Mouse (Mus musculus) c-Kit-positive CD71-negative TER-119-negative erythroid progenitor cells, embryonic 14.5 days (primary cell): ENCODE measurements at regions not wholly inside any gene's neighbourhood (a gene's known extent, or its start where the extent isn't known, plus 50 kb on each side); places are given as distances from the start of the nearest gene placed in this dataset.

Experiments
- DNase-seq: peaks from one replicate; pipeline ENCODE4 v3.0.0-alpha.2; 2013; ENCODE audit warnings: low read depth

DNA sequence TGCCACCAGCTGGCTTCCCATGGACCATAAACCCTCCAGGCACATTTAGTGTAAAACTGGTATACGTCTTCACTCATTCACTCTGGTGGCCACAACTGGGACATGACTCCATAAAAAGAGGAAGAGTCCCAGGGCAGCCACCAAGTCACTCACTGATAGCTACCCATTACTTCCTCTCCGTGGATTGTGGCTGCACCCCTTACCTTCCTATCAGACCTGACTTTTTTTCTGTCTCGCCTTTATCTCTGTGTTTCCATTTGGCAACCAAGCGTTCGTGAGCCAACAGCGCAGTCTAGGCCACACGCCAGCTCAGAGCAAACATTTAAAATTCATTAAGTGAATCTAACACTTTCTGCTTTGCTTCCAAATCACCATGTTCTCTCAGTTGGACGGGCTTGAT, 53.9 kb upstream of the Slc44a1 start:
- DNase-seq: peak; percentile 54

DNA sequence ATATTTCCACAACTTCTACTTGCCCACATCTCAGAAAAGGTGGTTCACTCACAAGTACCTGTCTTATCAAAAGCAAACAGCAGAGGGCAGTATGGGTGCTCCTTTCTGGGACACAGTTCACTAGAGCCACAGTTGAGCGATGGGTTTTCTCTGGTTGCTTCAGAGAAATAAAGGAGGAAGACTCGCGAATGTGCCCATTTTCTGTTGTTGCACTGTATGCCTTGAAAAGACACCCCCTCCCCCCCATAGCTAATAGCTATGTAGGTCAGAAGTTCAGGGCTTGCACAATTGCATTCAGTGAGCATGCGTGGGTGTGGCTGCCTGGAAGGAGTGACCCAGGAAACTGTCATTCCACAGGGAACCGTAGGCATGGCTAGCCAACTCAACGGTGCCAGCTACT, 55.5 kb upstream of the Slc44a1 start:
- peak; percentile 84 for DNase-seq

DNA sequence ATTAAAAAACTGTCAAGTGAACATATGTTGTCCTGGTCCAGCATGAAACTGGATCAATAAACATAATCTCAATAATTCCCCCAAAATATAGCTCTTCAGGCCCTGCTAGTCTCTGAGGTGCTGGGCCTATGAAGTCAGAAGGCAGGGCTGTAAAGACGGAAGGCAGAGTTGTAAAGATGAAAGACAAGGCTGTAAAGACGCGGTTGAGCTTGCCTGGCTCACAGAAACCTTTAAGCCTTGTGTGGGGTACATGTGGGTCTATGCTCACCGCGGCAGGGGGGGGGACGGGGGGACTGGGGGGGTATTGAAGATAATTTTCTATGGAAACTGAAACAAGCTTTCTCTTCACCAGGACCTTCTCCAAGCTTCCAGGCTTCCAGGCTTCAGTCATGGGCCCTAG, 56.1 kb upstream of the Slc44a1 start:
- DNase-seq: no peak

DNA sequence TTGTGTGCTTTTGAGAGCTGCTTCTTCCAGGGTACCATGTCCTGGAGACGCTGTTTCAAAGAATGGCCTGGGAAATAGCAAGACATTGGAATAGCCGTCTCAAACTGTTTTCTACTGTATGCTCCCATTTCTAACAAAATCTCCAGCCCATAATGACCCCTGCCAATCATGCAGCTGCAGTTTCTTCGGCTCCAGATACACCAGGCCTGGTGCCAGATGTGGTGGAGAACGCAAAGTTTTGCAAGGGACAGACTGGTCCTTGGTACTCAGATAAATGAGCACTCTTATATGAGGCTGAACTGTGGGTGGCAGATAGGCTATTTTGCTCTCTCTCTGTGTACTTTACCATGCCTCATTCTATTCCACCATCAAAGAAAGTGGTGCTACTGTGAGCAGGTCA, 58.2 kb upstream of the Slc44a1 start:
- no peak for DNase-seq

DNA sequence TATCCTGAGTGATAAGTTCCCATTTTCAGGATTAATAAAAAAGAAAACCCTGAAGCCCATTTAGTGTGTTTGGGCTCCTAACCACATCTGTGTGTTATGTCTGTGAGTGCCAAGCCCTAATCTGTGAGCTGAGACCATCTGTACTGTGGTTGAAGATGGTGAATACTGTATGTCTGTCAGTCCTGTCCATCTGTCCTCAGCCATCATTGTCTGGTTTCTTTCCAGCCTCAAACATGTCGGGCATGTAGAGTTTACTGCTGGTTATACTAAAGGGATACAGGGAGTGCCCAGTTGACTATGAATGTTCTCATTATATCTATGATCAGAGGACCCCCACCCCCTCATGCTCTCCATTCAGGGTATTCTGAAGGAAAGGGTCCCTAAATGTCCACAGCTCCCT, 60.4 kb upstream of the Slc44a1 start:
- DNase-seq: no peak

DNA sequence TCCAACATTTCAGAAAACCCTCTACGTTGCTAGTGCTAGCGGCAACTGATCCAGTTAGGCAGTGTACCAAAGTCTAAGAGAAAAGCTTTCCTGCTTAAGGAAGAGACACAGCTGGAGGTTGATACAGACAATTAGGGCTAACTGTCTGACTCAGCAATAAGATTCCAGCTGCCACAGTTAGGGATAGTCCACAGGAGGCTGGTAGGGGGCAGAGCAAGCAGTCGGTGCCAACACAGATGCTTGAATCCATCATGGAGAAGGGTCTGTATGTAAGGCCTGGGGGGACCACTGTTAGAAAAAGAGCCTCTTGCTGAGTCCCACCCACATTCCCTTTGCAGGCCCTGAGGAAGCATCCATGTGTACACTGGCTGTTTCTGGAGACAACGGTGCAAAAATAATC, 63.2 kb upstream of the Slc44a1 start:
- DNase-seq: no peak

DNA sequence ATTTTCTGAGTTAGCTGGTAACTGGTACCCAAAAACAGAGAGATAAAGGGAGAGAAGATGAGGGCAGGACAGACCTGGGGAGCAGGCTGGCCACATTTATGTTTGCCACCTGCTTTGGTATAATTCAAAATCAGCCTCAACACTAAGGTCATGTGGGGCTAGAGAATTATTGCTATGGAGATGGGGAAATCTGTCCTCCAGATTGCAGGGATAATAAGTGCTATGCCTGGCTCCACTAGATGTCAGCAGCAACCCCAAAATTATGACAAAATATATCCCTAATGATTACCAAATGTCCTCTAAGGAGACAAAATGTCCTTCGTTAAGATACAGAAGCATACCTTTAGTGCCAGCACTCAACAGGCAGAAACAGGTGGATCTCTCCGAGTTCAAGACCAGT, 83.8 kb upstream of the Slc44a1 start:
- no peak for DNase-seq

DNA sequence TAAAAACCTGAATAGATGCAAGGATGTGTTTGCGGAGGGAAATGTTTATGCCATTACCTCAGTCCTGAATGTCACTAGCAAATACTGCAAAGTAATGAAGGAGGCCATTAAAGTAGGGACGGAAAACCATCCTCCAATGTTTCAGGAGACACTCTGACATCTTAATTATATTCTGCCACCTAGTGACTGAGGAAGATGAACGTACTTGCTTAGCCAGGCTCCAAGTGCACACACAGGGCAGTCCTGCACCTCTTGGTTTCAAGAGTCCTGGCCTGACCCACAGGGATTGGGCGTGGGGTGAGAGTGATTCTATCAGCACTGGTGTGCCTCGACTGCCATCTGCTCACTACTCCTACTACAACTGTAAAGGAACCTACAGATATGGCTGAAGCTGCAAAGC, 85.3 kb upstream of the Slc44a1 start:
- DNase-seq: no peak

DNA sequence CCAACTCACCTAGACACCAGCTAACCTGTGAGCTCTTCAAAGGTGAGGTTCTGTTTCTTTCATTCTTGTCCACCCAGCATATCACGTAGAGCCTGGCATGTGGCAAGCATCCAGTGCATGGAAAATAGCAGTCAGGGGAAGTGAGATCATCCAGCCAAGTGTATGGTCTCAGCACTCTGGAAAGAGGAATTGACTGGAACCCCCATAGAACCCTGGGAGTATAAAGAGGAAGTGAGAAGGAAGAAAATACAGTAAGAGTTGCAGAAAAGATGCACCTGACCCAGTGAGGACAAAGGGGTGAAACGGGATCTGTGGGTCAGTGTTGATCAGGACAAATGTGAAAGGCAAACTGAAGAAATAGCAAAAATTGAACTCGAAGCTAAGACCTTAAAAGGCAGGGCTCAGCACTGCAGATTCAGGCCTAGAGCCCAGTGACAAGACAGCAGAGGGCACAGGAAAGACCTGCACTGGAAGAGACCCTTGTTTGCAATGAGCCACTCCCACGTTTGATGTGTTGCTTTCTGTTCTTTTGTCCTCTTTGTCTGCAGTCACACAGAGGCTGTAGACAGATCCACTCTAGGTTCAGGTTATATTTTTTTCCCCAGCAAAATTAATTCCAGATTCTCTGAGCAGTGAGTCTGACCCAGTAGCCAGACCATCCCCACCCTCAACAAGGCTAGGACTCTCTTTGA, 86.7 kb upstream of the Slc44a1 start:
- peak; percentile 30 for DNase-seq

DNA sequence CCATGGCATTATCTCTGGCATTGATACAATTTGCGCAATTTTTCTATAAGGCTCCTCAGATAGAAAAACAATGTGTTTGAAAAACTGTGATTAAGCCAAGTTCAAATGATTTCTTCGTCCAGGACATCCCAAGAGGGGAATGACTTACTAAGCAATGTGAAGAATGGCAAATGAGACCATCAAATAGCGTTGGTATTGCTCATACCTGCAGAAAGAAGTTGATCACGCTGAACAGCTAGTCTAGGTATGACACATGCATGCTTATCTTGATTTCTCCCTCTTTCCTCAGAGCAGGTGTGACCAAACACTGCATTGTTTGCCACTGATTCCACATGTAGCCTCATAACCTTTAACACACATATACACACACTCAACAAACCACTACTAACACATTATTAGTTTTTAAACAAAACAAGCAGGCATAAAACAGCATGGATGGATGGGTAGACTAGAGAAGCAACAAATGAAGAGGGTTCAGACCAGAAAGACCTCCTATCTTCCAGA, 89.1 kb upstream of the Slc44a1 start:
- DNase-seq: no peak

DNA sequence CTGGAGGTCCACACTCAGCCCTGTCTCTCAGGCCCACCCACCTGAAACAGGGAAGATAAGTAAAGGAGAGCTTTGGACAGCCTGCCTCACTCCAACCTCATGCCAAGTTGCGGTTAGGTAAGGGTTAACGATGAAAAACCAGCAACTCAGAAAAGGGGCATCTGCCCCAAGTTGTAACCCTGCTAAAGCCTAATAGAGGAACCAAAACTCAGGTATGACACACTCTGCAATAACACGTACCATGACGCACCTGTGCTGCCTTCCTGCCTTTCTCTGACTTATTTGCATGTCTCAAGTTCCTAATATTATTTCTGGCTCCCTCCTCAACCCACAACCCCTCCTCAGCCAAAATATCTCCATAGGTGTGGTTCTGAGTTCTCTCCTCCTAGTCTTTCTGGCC, 94.9 kb upstream of the Slc44a1 start:
- DNase-seq: no peak

DNA sequence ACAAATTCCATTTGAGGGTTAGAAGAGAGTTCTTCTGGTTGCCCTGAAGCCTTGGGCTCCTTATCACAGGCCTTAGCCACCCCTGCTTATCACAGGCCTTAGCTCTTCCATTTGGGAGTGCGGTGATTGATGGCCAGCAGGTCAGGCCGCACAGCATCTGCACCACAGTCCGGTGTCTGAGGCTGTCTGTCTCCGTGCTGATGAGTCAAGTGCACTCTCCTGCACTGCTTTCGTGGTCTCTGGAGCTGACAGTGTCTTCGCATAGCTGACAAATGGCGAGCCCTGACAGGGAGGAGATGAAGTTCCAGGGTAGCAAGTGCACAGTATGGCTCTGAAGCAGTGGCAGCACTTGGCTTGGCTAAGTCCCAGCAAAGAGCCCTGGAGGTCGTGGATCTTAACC, 95.7 kb upstream of the Slc44a1 start:
- no peak for DNase-seq

DNA sequence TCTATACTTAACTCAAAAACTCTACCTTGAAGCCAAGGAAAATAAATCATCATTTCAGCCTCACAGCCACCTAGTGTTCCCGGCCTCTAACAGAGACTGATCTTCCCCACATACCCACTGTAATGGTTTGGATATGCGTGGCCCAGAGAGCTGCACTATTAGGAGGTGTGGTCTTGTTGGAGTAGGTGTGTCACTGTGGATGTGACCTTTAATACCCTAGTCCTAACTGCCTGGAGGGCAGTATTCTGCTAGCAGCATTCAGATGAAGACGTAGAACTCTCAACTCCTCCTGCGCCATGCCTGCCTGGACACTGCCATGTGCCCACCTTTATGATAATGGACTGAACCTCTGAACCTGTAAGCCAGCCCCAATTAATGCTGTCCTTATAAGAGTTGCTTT, 99.0 kb upstream of the Slc44a1 start:
- DNase-seq: no peak

DNA sequence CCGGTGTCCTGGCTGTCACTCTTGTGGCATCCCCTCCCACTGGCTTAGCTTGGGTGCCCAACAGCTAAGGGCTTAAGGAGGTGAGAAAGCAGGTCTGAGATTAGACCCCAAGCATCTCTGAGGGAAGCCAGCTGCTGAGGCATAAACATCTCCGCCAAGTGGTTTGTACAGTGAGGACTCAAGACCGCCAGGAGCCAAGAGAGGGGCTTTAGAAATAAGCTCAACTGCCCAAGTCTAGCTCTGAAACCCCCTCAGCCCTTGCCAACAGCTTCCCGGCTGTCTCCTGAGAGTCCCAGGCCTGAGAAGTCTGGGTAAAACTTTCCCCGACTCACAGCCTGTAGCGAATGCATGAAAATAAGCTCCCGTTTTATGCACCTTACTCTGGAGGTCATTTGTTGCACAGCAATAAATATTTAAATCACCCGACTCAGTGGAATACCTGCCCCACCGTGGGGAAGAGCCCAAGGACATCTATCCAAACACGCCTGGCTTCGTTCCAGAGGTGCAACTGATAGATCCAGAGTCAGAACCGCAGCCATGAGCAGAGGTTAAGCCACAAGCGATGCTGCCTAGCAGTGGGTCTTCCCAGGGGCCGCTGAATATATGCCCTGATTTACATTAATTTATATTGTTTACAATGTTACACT, 100.1 kb upstream of the Slc44a1 start:
- DNase-seq: no peak

DNA sequence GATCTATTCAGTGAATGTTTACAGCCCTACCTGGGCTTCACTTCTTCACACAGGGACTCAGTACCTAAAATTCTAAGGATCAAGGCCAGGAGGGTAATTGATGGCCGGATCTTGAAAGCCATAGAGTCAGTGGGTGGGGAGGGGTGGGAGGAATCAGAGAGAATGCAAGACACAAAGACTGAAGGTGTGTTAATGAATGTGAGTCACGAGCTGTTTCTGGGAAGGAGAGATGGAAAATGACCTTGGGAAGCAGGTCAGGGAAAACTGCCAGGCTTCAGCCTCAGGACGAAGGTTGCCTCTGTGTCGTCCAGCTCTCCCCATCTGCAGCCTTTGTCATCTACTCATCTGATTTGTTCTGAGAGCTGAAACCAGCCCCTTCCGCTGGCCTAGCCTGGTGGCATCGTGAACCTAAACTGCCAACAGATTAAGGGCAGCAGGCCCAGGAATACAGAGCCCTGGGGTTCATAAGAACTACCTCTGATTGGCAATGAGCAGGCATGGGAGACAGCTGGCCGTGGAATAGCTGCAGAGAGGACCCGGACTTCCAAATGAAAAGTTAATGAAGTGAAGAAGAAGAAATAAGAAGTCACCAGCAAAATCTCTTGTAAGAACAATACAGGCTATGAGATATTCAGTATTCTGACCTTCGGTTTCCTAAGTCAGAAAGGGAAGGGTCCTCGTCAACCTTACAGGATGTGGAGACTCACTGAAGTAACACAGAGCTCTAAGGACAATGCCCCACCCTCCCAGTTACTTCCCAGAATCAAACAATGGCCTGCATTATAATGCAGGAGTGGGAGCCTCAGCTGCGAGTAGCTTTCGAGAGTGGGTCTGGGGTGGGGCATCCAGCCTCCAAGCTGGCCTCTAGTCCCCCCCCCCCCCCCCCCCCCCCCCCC, 100.8 kb upstream of the Slc44a1 start:
- DNase-seq: no peak

DNA sequence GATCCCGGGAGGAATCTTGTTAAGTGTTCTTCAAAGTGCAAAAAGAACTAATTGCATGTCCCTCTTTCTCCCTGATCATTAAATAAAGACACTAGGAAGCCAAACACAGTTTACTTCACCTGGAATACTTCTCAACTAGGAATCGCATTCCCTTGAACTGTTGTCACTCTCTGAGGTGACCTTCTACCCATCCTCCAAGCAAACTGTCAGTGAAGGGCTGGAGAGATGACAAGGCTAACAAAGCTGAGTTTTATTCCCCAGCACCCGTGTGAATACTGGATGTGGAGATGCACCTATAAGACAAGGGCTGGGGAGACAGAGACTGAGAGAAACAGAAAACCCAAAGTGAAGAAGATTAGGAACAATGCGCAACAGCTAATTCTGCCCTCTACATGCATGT, 101.7 kb upstream of the Slc44a1 start:
- DNase-seq: no peak

DNA sequence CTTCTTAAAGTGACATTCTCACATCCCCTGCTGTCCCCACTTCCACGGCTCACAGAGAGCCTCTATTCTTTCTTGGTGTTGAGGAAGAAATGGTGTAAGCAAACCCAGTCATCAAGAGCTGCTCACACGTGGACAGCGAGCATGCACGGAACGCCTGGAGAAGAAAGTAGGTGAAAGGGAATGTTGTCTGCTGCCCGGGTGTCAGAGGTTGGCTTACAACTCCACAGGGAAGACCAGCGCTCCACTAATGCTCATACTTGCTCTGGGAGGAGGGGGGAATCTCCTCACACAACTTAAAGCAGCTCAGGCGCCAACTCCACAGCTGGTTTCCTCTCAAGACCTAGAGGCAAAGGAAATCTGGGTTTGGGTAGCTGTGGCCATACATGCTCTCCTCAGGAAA, 102.4 kb upstream of the Slc44a1 start:
- DNase-seq: no peak

DNA sequence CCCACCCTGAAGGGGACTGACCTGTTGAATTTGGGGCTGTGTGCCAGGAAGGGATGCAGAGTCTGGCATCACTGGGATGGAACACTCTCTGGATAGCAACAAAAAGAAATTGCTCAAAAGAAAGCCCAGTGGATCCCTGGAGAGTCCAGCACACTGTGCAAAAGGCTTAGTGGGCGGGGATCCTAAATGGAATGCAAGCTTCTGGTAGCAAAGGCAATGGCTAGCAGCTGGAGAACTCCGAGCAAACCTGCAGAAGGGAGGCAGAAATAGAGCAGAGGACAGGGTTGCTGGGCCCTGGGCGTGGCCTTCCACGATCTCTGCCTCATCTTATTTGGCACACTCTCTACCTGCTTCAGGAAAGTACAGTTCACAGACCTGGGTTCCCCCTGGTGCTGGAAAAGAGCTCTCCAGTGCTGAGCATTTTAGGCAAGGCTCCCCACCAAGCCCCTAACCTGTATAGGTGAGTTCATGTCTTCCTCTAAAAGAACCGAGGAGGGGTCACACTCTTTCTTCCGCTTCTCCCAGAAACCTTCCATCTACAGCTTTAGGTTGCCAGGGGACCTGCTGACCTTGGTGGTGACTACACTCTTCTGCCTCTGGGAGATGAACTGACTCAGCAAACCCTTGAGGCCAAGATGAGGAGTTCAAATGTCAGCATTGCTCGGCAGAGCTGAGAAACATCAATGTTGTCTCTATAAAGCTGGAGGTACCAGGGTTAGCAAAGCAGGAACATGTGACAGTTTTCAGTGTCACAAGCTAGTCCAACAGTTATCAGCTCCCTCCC, 112.6 kb upstream of the Slc44a1 start:
- DNase-seq: no peak

DNA sequence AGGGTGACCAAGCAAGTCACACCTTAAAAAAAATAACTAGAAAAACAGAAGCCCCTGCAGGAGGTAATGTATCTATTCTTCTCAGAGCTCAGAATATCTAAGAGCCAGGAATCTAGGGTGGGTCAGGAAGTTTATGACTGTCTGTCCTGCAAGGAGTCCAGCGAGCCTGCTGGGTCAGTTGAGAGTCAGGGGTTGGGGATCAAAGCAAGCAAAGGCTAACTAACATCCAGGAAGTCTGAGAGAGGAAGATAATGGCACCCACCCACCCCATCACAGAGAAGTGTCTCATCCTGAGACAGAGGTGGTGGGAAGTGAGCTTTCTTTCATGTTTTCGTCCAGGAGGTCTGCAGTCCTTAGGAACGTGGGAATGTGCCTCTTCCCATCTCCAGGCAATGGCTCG, 116.4 kb upstream of the Slc44a1 start:
- DNase-seq: no peak

DNA sequence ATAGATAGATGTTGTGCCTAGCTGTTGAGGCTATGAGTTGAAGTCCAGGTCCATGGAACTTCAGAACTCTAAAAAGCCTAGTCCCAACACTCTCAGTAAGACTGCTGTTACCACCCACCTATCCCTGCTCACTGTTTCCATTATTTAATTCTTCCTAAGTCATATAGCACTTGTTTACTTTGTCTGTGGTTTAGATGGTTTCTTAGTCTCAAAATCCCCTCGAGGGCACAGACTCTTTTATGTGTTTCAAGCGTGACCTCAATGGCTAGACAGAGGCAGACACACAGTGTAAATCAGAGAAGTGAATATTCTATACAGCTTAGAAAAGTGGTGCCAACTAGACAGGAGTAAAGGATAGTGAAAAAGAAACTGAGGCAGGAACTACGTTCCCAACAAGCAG, 117.0 kb upstream of the Slc44a1 start:
- no peak for DNase-seq

DNA sequence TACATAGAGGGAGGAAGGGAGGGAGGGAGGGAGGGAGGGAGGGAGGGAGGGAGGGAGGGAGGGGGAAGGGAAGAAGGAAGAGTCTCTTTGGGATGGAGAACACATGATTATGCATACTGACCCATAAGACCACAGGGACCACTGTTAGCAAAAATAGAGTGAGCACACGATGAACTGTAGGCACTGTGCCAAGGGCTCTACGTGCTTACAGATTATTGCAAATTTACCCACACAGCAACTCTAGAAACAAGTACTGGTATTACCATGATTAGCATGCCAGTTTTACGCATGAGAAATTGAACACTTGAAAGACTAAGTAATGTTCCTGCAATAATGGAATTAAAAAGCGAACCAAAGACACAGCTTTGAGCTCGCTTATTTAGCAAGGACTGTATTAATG, 117.7 kb upstream of the Slc44a1 start:
- no peak for DNase-seq
